Mouse (Mus musculus) heart, adult 2 months (tissue): ENCODE measurements at regions not wholly inside any gene's neighbourhood (a gene's known extent, or its start where the extent isn't known, plus 50 kb on each side); places are given as distances from the start of the nearest gene placed in this dataset.

Experiments
- CTCF ChIP-seq: fragments of 200-600 bp; IDR thresholded peaks from 2 replicates; pipeline ENCODE4 v1.8.1; 2022; ENCODE audit warnings: antibody characterized with exemption, mild to moderate bottlenecking, moderate library complexity
- EP300 ChIP-seq: fragments of 200-500 bp; IDR thresholded peaks from 2 replicates; pipeline ENCODE4 v1.6.1; 2011; ENCODE audit warnings: low read depth, low read length, control low read depth; ENCODE audit not compliant: insufficient read depth

GRCm38 (mm10) chr5:119971286-119971685, 138.8 kb downstream of the Tbx5 start:
- no peak for TF ChIP-seq CTCF
- TF ChIP-seq EP300: no peak
